Mouse (Mus musculus): ENCODE measurements around the gene Olfr313.
"Not testable (repeated sequence)": the region's sequence is repeated elsewhere in the genome, so short reads cannot be mapped to it uniquely, and the experiment has no call there.

Olfr313 gene

GRCm38 (mm10) chr11:58814700-58815099 lies at the start of gene Olfr313:
TSS of gene Olfr313 (plus strand) at chr11:58815000.
- not testable (repeated sequence) for DNase-seq (ENCODE audit: low spot score)

GRCm38 (mm10) chr11:58772888-58773287 lies 41.9 kb upstream of the Olfr313 start, which contains the start of gene Olfr315:
TSS of gene Olfr315 (plus strand) at chr11:58773188.
- DNase-seq (ENCODE audit: low spot score) = no peak

GRCm38 (mm10) chr11:58782480-58783089 lies 32.2 kb upstream of the Olfr313 start, which contains the start of gene Olfr314:
TSS of gene Olfr314 (plus strand) at chr11:58782952.
- DNase-seq (ENCODE audit: low spot score) = no peak

GRCm38 (mm10) chr11:58784182-58784581 lies 30.6 kb upstream of the Olfr313 start:
- no peak for DNase-seq (ENCODE audit: low spot score)

- DNase-seq (ENCODE audit: low spot score) = no peak
These were observed 27.1 kb upstream of the Olfr313 start for GRCm38 (mm10) chr11:58787651-58788050.

GRCm38 (mm10) chr11:58788346-58788745 lies 26.5 kb upstream of the Olfr313 start:
- DNase-seq (ENCODE audit: low spot score) = no peak

- DNase-seq (ENCODE audit: low spot score) = no peak
These were observed 25.3 kb upstream of the Olfr313 start for GRCm38 (mm10) chr11:58789532-58789931.

GRCm38 (mm10) chr11:58790053-58790452 lies 24.7 kb upstream of the Olfr313 start:
- no peak for DNase-seq (ENCODE audit: low spot score)

GRCm38 (mm10) chr11:58790646-58791045 lies 24.2 kb upstream of the Olfr313 start:
- no peak for DNase-seq (ENCODE audit: low spot score)

- no peak for DNase-seq (ENCODE audit: low spot score)
These were observed 18.9 kb upstream of the Olfr313 start for GRCm38 (mm10) chr11:58795856-58796255.

- no peak for DNase-seq (ENCODE audit: low spot score)
These were observed 17.9 kb upstream of the Olfr313 start for GRCm38 (mm10) chr11:58796850-58797249.

- DNase-seq (ENCODE audit: low spot score) = no peak
These were observed 15.1 kb upstream of the Olfr313 start for GRCm38 (mm10) chr11:58799747-58800146.

GRCm38 (mm10) chr11:58801558-58802228 lies 13.1 kb upstream of the Olfr313 start, which contains the start of gene Fam183b:
TSS of gene Fam183b (minus strand) at chr11:58801960.
- DNase-seq (ENCODE audit: low spot score) = no peak

- DNase-seq (ENCODE audit: low spot score) = no peak
These were observed 10.9 kb upstream of the Olfr313 start for GRCm38 (mm10) chr11:58803871-58804270.

GRCm38 (mm10) chr11:58804393-58804792 lies 10.4 kb upstream of the Olfr313 start:
- DNase-seq (ENCODE audit: low spot score) = no peak

- DNase-seq (ENCODE audit: low spot score) = no peak
These were observed 2.8 kb upstream of the Olfr313 start for GRCm38 (mm10) chr11:58812001-58812400.

GRCm38 (mm10) chr11:58815676-58816075 lies 876 bp downstream of the Olfr313 start:
- no peak for DNase-seq (ENCODE audit: low spot score)

- not testable (repeated sequence) for DNase-seq (ENCODE audit: low spot score)
These were observed 14.1 kb downstream of the Olfr313 start, which contains the start of gene Olfr312 for GRCm38 (mm10) chr11:58828937-58829336. TSS of gene Olfr312 (plus strand) at chr11:58829237.

GRCm38 (mm10) chr11:58829764-58830163 lies 15.0 kb downstream of the Olfr313 start:
- no peak for DNase-seq (ENCODE audit: low spot score)

GRCm38 (mm10) chr11:58832541-58832940 lies 17.7 kb downstream of the Olfr313 start:
- DNase-seq (ENCODE audit: low spot score) = not testable (repeated sequence)

GRCm38 (mm10) chr11:58838951-58839350 lies 24.2 kb downstream of the Olfr313 start, which contains the start of gene Olfr311:
TSS of gene Olfr311 (plus strand) at chr11:58839251.
- DNase-seq (ENCODE audit: low spot score) = not testable (repeated sequence)

- DNase-seq (ENCODE audit: low spot score) = peak; percentile 42
These were observed 32.2 kb downstream of the Olfr313 start, which contains the start of gene Gm12258 for GRCm38 (mm10) chr11:58846919-58847461. TSS of gene Gm12258 (plus strand) at chr11:58847158.

- DNase-seq (ENCODE audit: low spot score) = no peak
These were observed 32.8 kb downstream of the Olfr313 start for GRCm38 (mm10) chr11:58847636-58848035.

All from ovary, postnatal 10 days (tissue).